Mouse (Mus musculus): ENCODE data around the gene Lrriq4.
"Not testable (repeated sequence)": the region's sequence is repeated elsewhere in the genome, so short reads cannot be mapped to it uniquely, and the experiment has no call there.

The Lrriq4 gene

GRCm38 (mm10) chr3:30683190-30683589 is 38.9 kb downstream of the Lrriq4 start:
- DNase-seq (ENCODE audit: low spot score) = no peak

GRCm38 (mm10) chr3:30687216-30687615 is 42.9 kb downstream of the Lrriq4 start:
- no peak for DNase-seq (ENCODE audit: low spot score)

- DNase-seq (ENCODE audit: low spot score) = no peak
These were observed 46.7 kb downstream of the Lrriq4 start for GRCm38 (mm10) chr3:30690976-30691375.

- DNase-seq (ENCODE audit: low spot score) = no peak
These were observed 51.4 kb downstream of the Lrriq4 start for GRCm38 (mm10) chr3:30695661-30696060.

GRCm38 (mm10) chr3:30696346-30696745 is 52.0 kb downstream of the Lrriq4 start:
- DNase-seq (ENCODE audit: low spot score) = no peak

GRCm38 (mm10) chr3:30697891-30698290 is 53.6 kb downstream of the Lrriq4 start:
- no peak for DNase-seq (ENCODE audit: low spot score)

- DNase-seq (ENCODE audit: low spot score) = not testable (repeated sequence)
These were observed 55.6 kb downstream of the Lrriq4 start, which contains the start of gene Lrrc31 for GRCm38 (mm10) chr3:30699711-30700505. Gene Lrrc31, minus strand, starts transcription at chr3:30699843.

GRCm38 (mm10) chr3:30705977-30706376 is 61.7 kb downstream of the Lrriq4 start:
- DNase-seq (ENCODE audit: low spot score) = no peak

- peak; percentile 0 for DNase-seq (ENCODE audit: low spot score)
These were observed 62.4 kb downstream of the Lrriq4 start for GRCm38 (mm10) chr3:30706614-30707276.

- DNase-seq (ENCODE audit: low spot score) = no peak
These were observed 65.9 kb downstream of the Lrriq4 start for GRCm38 (mm10) chr3:30710191-30710590.

GRCm38 (mm10) chr3:30713334-30713733 is 69.0 kb downstream of the Lrriq4 start:
- no peak for DNase-seq (ENCODE audit: low spot score)

- DNase-seq (ENCODE audit: low spot score) = no peak
These were observed 74.3 kb downstream of the Lrriq4 start for GRCm38 (mm10) chr3:30718649-30719048.
